Mouse (Mus musculus) adrenal gland, adult (tissue): ENCODE measurements around the gene Ddx3y.

Experiments
- DNase-seq, 2 experiments: peaks; one replicate each; pipeline ENCODE4 v3.0.0; 2022 to 2023; ENCODE audit warnings: low spot score in 1 of 2; ENCODE audit not compliant: inconsistent age in 2 of 2

Gene Ddx3y

GRCm38 (mm10) chrY:1286171-1286795, at the start of gene Ddx3y:
Gene Ddx3y (minus strand): TSS chrY:1286629.
- peak in 1 of 2 experiments; percentile 83 for DNase-seq

GRCm38 (mm10) chrY:1293708-1294107, 7.3 kb upstream of the Ddx3y start:
- DNase-seq, result no peak

GRCm38 (mm10) chrY:1285735-1286134, 694 bp downstream of the Ddx3y start:
- DNase-seq, result peak in 1 of 2 experiments; percentile 27

DNA sequence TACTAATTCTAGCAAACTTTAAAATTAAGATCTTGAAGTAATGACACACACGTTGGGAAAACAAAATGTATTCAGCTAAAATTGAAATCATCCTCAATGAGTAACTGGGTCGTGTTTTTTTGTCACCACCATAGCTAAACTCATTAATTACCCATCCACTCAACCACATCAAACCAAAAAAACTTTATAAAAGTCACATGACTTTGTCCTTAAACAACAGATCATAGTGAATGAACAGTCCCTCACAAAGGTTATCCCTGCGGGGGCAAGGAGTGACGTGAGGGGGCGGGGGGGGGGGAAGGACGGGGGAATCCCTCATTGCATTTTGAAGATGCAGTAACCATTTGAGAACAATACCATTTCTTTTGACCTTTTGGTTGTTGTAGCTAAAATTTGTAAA, 40.3 kb downstream of the Ddx3y start:
- DNase-seq, result no peak

GRCm38 (mm10) chrY:1245426-1245863, 41.0 kb downstream of the Ddx3y start, which contains the start of gene Uty:
Gene Uty (minus strand): TSS chrY:1245759.
- peak in 1 of 2 experiments; percentile 78 for DNase-seq

DNA sequence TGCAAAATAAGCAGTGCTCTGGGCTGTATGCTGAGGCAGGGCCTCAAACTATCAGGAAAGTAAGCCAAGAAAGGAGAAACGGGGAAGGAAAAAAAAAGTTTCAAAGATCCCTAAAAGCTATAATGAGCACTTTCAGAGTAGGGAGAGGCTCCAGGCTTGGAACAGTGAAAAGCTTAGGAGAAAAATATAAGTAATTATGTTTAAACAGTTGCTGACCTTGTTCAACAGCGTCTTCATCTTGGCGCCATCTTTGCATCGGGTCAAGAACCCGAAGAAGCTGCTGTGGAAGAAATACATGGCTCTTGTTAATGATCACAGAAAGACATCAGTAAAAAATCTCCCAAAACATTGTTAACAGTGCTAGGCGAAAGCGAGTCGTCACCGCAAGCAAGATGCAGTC, 41.5 kb downstream of the Ddx3y start:
- DNase-seq, result peak in 1 of 2 experiments; percentile 3

GRCm38 (mm10) chrY:1244421-1244820, 42.0 kb downstream of the Ddx3y start:
- no peak for DNase-seq

DNA sequence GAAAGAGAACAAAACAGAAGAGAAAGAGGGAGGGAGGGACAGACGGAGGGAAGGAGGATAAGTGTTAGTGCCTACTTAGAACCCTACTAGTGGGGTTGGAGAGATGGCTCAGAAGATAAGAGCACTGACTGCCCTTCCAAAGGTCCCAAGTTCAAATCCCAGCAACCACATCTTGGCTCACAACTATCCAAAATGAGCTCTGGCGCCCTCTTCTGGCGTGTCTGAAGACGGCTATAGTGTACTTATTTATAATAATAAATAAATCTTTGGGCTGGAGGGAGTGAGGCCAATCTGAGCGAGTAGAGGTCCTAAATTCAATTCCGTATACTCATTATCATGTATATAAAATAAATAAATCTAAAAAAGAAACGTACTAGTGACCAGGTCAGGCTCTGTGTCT, 66.4 kb downstream of the Ddx3y start:
- no peak for DNase-seq
